Mouse (Mus musculus) cerebral cortex, adult 2 months (tissue): ENCODE measurements around the gene Bub3.

Source experiments
- WGBS: fragments of 180-500 bp; shearing (Covaris S2); methylation state at CpG from one replicate; pipeline ENCODE4 v1.1.7; 2018; 5-methylcytosine and 5-hydroxymethylcytosine counted together

Gene Bub3

GRCm38 (mm10) chr7:131556116-131556515 is 3.9 kb upstream of the Bub3 start:
- WGBS = 4% methylated on average over 9 of the region's 9 CpGs

- 3% methylated on average over 37 of the region's 37 CpGs for WGBS
Observed at GRCm38 (mm10) chr7:131556541-131557271, 3.3 kb upstream of the Bub3 start.

GRCm38 (mm10) chr7:131557751-131558150 is 2.3 kb upstream of the Bub3 start:
- WGBS = 50% methylated on average over 2 of the region's 2 CpGs

- under 1% methylated on average over 14 of the region's 14 CpGs for WGBS
Observed at GRCm38 (mm10) chr7:131560697-131561042, 648 bp downstream of the Bub3 start.

- 71% methylated on average over 6 of the region's 6 CpGs for WGBS
Observed at GRCm38 (mm10) chr7:131575246-131575645, 15.2 kb downstream of the Bub3 start.

- 81% methylated on average over 9 of the region's 9 CpGs for WGBS
Observed at GRCm38 (mm10) chr7:131582178-131582577, 22.2 kb downstream of the Bub3 start.

GRCm38 (mm10) chr7:131585551-131585950 is 25.5 kb downstream of the Bub3 start:
- 91% methylated on average over 5 of the region's 5 CpGs for WGBS

GRCm38 (mm10) chr7:131597779-131598482 is 37.9 kb downstream of the Bub3 start:
- 28% methylated on average over 12 of the region's 12 CpGs for WGBS

- 9% methylated on average over 5 of the region's 5 CpGs for WGBS
Observed at GRCm38 (mm10) chr7:131598483-131598824, 38.4 kb downstream of the Bub3 start.

- WGBS = 79% methylated on average over 7 of the region's 7 CpGs
Observed at GRCm38 (mm10) chr7:131602106-131602505, 42.1 kb downstream of the Bub3 start.

GRCm38 (mm10) chr7:131603186-131603585 is 43.2 kb downstream of the Bub3 start:
- WGBS = 26% methylated on average over 10 of the region's 11 CpGs

- WGBS = 87% methylated on average over 10 of the region's 10 CpGs
Observed at GRCm38 (mm10) chr7:131604946-131605345, 44.9 kb downstream of the Bub3 start.

GRCm38 (mm10) chr7:131605481-131605880 is 45.5 kb downstream of the Bub3 start:
- WGBS = 49% methylated on average over 4 of the region's 4 CpGs

- 92% methylated on average over 6 of the region's 6 CpGs for WGBS
Observed at GRCm38 (mm10) chr7:131608049-131608448, 48.0 kb downstream of the Bub3 start.

- WGBS = 70% methylated on average over 7 of the region's 7 CpGs
Observed at GRCm38 (mm10) chr7:131609677-131610076, 49.7 kb downstream of the Bub3 start.
